Mouse (Mus musculus) leukemia stem cell, adult 10-12 weeks (primary cell): ENCODE data around the gene Pqbp1. TPM values are rescaled to one million over a fixed set of nuclear protein-coding genes. Genes with fewer than 3 reads are reported as not detected.

Experiments used
- polyA plus RNA-seq: library from polyadenylated mRNA; stranded (reverse); fragments of >175 nt; gene quantifications from 2 replicates; pipeline ENCODE4 v1.2.3, GENCODE M21; 2012; ENCODE audit warnings: low replicate concordance

Pqbp1 gene
- polyA plus RNA-seq = 133 and 190 TPM in 2 replicates

DNA sequence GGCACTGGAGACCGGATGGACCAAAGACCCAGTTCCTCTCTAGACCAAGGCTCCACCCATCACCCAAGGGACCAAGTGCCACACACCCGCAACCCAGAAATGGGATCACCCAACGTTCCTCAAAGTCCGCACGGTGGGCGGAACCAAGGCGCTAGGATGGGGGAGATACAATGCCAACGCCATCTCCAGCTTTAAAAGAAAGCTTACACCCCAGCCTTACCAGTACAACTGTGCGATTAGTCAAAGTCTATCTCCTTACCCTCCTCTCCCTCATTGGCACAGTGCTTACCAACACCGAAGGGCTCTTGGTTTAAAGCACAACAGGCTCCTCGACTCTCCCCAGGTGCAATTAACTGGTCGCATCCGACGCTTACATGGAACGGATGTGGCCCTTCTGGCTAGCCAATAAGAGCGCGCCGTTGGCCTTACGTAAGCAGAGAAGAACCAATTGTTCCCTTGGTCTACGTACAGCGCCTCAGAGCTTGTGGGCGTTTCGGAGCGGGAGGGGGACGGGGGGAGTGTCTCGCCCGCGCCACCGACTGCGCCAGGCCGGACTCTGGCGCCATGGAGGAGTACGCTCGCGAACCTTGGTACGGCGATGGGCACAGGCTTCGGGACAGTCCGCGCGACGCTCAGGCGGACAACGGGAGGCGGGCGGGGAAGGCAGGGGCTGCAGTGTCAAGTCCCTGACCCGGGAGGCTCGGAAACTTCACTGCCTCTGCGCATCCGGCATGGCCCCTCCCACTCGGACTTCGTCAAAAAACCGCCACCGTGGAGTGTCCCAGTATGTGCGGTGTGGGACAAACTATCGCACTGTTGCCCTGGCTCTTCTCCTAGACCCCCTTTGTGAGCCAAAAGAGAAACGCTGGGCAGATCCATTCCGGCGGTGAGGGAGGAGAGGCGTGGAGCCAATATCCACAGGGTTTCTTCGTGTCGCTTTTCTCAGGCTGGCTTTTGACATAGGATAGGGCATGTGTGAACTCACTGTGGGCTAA, at the start of gene Pqbp1, which contains the start of gene Timm17b:
Gene Pqbp1, minus strand, starts transcription at position 390 of the 995 bp plus-strand sequence.
Gene Timm17b, plus strand, starts transcription at position 478 of the 995 bp plus-strand sequence.

GRCm38 (mm10) chrX:7947108-7947899, 48.2 kb upstream of the Pqbp1 start, which contains the start of gene Hdac6:
Hdac6 (minus strand) TSS chrX:7947889.

GRCm38 (mm10) chrX:7928270-7928790, 29.3 kb upstream of the Pqbp1 start, which contains the start of gene Eras:
Eras (minus strand) TSS chrX:7928607.

DNA sequence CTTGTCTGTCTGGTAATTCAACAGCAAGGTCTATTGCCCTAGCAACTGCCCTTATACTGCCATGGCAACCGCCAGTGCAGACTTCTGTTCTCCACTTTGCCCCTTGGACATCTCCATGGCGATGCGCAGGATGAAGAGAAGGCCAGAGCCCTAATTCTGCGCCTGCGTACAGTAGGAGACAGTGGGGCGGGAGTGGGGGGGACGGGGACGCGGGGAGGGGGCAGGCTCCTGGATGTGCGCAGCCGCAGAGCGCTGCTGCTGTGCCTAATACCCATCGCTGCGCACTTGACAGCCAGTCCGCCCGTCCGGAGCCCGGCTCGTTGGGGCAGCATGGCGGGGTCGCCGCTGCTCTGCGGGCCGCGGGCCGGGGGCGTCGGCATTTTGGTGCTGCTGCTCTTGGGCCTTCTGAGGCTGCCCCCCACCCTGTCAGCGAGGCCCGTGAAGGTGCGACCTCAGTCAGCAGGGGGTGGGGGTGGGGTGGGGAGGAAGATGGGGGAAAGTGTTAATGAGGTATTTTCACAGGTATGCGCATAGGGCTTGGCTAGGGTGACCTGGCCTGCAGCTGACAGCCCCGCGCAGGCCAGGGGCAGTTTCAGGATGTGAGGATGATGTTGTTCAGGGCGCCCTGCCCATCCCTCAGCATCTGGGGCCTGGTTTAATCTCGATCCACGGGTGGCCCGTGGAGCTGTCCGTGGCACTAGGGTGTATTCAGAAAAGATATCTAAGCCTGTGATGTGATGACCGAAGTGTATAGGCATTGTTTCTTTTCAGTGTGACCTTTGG, 20.7 kb upstream of the Pqbp1 start, which contains the start of gene Pcsk1n:
Gene Pcsk1n, plus strand, starts transcription at position 222 of the 783 bp plus-strand sequence.

DNA sequence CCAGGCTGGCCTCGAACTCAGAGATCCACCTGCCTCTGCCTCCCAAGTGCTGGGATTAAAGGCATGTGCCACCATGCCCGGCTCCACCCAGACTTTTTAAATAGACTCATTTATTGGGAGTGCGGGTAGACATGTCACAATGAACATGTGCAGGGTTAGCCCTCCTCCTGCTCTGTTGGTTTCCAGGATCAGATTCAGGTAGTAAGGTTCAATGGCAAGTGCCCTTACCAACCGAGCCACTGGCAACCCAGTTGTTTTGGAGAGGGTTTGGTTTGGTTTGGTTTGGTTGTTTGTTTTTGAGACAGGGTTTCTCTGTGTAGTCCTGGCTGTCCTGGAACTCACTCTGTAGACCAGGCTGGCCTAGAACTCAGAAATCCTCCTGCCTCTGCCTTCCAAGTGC, 10.2 kb upstream of the Pqbp1 start, which contains the start of gene Gm10490:
Gene Gm10490, plus strand, starts transcription at position 301 of the 400 bp plus-strand sequence.

GRCm38 (mm10) chrX:7907735-7908134, 8.7 kb upstream of the Pqbp1 start, which contains the start of gene Gm10491:
Gm10491 (minus strand) TSS chrX:7907835.

DNA sequence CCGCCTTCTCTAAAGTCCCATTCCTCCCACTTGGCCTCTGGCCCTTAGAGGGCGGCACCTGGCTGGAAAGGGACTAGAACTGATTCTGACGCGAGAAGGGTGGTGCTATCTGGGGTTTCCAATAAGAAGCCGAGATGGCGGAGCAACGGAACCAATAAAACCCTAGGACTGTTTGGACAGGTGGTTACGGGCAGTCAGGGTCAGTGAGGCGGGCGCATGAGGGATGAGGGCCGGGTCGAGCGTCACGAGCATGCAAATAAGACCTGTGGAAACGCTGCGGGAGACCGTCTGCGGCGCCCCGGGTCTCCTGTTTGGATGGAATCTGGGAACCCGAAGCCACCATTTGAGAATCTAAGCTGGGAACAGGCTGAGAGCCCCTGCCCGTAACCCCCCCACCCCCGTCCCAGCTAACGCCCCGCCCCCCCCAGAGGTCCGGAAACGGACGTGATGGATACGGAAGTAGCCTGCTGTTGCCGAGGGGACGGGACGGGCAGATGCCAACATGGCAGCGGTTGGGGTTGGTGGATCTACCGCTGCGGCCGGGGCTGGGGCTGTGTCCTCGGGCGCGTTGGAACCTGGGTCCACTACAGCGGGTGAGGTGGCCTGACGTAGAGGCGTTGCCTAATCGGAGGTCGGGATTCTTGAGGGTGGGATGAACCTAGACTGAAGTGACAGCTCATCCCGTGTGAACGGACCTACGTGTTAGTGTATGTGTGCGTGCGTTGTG, 15.1 kb downstream of the Pqbp1 start, which contains the start of gene Slc35a2:
Gene Slc35a2, plus strand, starts transcription at position 188 of the 727 bp plus-strand sequence.

DNA sequence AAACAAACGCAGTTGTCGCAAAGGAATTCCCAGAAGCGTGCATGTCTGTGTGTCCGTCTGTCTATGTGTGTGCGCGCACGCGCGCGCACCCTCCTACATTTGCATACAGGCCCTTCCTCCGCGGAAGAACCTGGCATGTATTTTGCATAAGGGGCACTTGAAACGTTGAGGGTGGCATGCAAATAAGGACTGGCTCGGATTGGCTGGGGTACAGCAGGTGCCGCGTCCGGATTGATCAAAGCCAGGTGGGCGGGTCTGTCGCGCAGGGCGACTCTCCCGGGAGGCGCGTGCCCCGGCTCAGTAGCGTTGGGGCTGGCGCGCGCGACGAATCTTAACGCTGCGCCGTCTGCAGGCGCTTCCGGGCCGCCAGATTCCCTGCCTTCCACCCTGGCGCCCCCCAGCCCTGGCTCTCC, 21.1 kb downstream of the Pqbp1 start, which contains the start of gene Pim2:
Gene Pim2, plus strand, starts transcription at position 256 of the 413 bp plus-strand sequence.

Other genes starting within 250 kb of the Pqbp1 start
- 10.3 and 16.1 TPM in 2 replicates for gene Prickle3, start 242.0 kb downstream of the Pqbp1 start, polyA plus RNA-seq
- 27.4 and 44.2 TPM in 2 replicates for gene Plp2, start 227.9 kb downstream of the Pqbp1 start, polyA plus RNA-seq
- not detected in 2 replicates for gene Magix, start 218.0 kb downstream of the Pqbp1 start, polyA plus RNA-seq
- 1.3 and 5.0 TPM in 2 replicates for gene Gpkow, start 202.1 kb downstream of the Pqbp1 start, polyA plus RNA-seq
- 6.8 and 9.2 TPM in 2 replicates for gene Wdr45, start 184.9 kb downstream of the Pqbp1 start, polyA plus RNA-seq
- gene Gm45208, start 177.0 kb downstream of the Pqbp1 start, polyA plus RNA-seq = 2.4 and 4.0 TPM in 2 replicates
- gene Praf2, start 170.8 kb downstream of the Pqbp1 start, polyA plus RNA-seq = 10.4 and 37.4 TPM in 2 replicates
- 6.0 and 7.0 TPM in 2 replicates for gene Ccdc120, start 148.4 kb downstream of the Pqbp1 start, polyA plus RNA-seq
- gene Tfe3, start 136.7 kb downstream of the Pqbp1 start, polyA plus RNA-seq = 27.7 and 78.0 TPM in 2 replicates
- 24.0 and 30.6 TPM in 2 replicates for gene Gripap1, start 109.5 kb downstream of the Pqbp1 start, polyA plus RNA-seq
- 0.39 and 1.3 TPM in 2 replicates for gene Kcnd1, start 77.0 kb downstream of the Pqbp1 start, polyA plus RNA-seq
- gene Otud5, start 57.9 kb downstream of the Pqbp1 start, polyA plus RNA-seq = 121 and 187 TPM in 2 replicates
- gene Pim2, start 21.0 kb downstream of the Pqbp1 start, polyA plus RNA-seq = 50.3 and 75.5 TPM in 2 replicates
- gene Slc35a2, start 15.2 kb downstream of the Pqbp1 start, polyA plus RNA-seq = 54.3 and 118 TPM in 2 replicates
- gene Timm17b, start 88 bp upstream of the Pqbp1 start, polyA plus RNA-seq = 52.3 and 170 TPM in 2 replicates
- not detected in 2 replicates for gene Gm10491, start 8.6 kb upstream of the Pqbp1 start, polyA plus RNA-seq
- gene Gm10490, start 10.3 kb upstream of the Pqbp1 start, polyA plus RNA-seq = not detected in 2 replicates
- gene Pcsk1n, start 20.6 kb upstream of the Pqbp1 start, polyA plus RNA-seq = 0.33 TPM in 1 of 2 replicates, not detected in the other
- gene Eras, start 29.3 kb upstream of the Pqbp1 start, polyA plus RNA-seq = not detected in 2 replicates
- gene Hdac6, start 48.6 kb upstream of the Pqbp1 start, polyA plus RNA-seq = 3.7 and 5.1 TPM in 2 replicates
- 77.8 and 320 TPM in 2 replicates for gene Gata1, start 78.8 kb upstream of the Pqbp1 start, polyA plus RNA-seq
- not detected in 2 replicates for gene Glod5, start 119.2 kb upstream of the Pqbp1 start, polyA plus RNA-seq
- gene Suv39h1, start 175.5 kb upstream of the Pqbp1 start, polyA plus RNA-seq = 4.4 and 12.7 TPM in 2 replicates
- 122 and 255 TPM in 2 replicates for gene Was, start 191.2 kb upstream of the Pqbp1 start, polyA plus RNA-seq
- gene Wdr13, start 233.6 kb upstream of the Pqbp1 start, polyA plus RNA-seq = 15.5 and 28.1 TPM in 2 replicates
- gene Rbm3, start 246.6 kb upstream of the Pqbp1 start, polyA plus RNA-seq = 19.3 and 54.0 TPM in 2 replicates